Mouse (Mus musculus) heart, embryonic 14.5 days (tissue): Measurements from ENCODE around the gene Cxadr. TPM values are rescaled to one million over a fixed set of nuclear protein-coding genes. Genes with fewer than 3 reads are reported as not detected.
"Not testable (repeated sequence)": the region's sequence is repeated elsewhere in the genome, so short reads cannot be mapped to it uniquely, and the experiment has no call there.

Experiments
- ATAC-seq: fragments of 200-750 bp; cut with Nextera tagmentation; 2 replicates; pipeline ENCODE4 v1.8.0; 2017; ENCODE audit warnings: low read depth, moderate TSS enrichment; ENCODE audit not compliant: insufficient number of reproducible peaks, insufficient read depth, low FRiP score
- H3K27ac ChIP-seq, 2 experiments: fragments of 200-500 bp in 1 of 2; fragments of 300-500 bp in 1 of 2; sonication (generic) in 1 of 2; replicated peaks in 1 of 2; 2 replicates each; pipeline ENCODE4 v1.5.1; 2012 to 2014; ENCODE audit warnings: low read depth in 2 of 2, low read length in 2 of 2, control low read depth in 1 of 2, mild to moderate bottlenecking in 1 of 2, mixed read lengths in 1 of 2; ENCODE audit not compliant: control insufficient read depth in 1 of 2, insufficient read depth in 1 of 2
- H3K27me3 ChIP-seq: fragments of 300-500 bp; sonication (generic); 2 replicates; pipeline ENCODE4 v1.6.1; 2014; ENCODE audit warnings: mild to moderate bottlenecking, low read length, control low read depth; ENCODE audit not compliant: control insufficient read depth, insufficient read depth
- H3K36me3 ChIP-seq: fragments of 300-500 bp; sonication (generic); 2 replicates; pipeline ENCODE4 v1.6.1; 2014; ENCODE audit warnings: mild to moderate bottlenecking, control low read depth, low read length, mixed read lengths; ENCODE audit not compliant: control insufficient read depth, insufficient read depth
- H3K4me1 ChIP-seq, 2 experiments: fragments of 200-500 bp in 1 of 2; fragments of 300-500 bp in 1 of 2; sonication (generic) in 1 of 2; 2 replicates each; pipeline ENCODE4 v1.6.1; 2012 to 2014; ENCODE audit warnings: low read length in 2 of 2, control low read depth in 1 of 2, mixed read lengths in 1 of 2; ENCODE audit not compliant: control insufficient read depth in 2 of 2, insufficient read depth in 2 of 2
- H3K4me2 ChIP-seq: fragments of 300-500 bp; sonication (generic); 2 replicates; pipeline ENCODE4 v1.6.1; 2014; ENCODE audit warnings: mild to moderate bottlenecking, low read length
- H3K4me3 ChIP-seq, 2 experiments: fragments of 200-500 bp in 1 of 2; fragments of 300-500 bp in 1 of 2; sonication (generic) in 1 of 2; 2 replicates each; pipeline ENCODE4 v1.5.1; 2012 to 2014; ENCODE audit warnings: low read length in 2 of 2, mild to moderate bottlenecking in 2 of 2, control low read depth in 1 of 2, low read depth in 1 of 2, moderate library complexity in 1 of 2; ENCODE audit not compliant: control insufficient read depth in 1 of 2, insufficient read depth in 1 of 2
- H3K9ac ChIP-seq: fragments of 300-500 bp; sonication (generic); 2 replicates; pipeline ENCODE4 v1.6.1; 2014; ENCODE audit warnings: mild to moderate bottlenecking, low read length
- H3K9me3 ChIP-seq: fragments of 300-500 bp; sonication (generic); 2 replicates; pipeline ENCODE4 v1.6.1; 2016; ENCODE audit warnings: low read length, control low read depth; ENCODE audit not compliant: control insufficient read depth
- WGBS: fragments of 180-500 bp; shearing (Covaris S2); extraction: QIAGEN DNeasy Blood & Tissue Kit; methylation state at CpG from one replicate; pipeline ENCODE4 v1.1.7; 2014; 5-methylcytosine and 5-hydroxymethylcytosine counted together
- polyA plus RNA-seq: library from polyadenylated mRNA; unstranded; fragments of >200 nt; fragmentation: Nextera tagmentation; extraction: Ambion mirVana; gene quantifications from 2 replicates; pipeline ENCODE4 v1.2.1, GENCODE M21; 2014

Cxadr gene
- polyA plus RNA-seq, 1 experiment from 2014 or later: 28.7 TPM

- H3K4me2 ChIP-seq: no peak overlapping the region
- H3K27me3 ChIP-seq: no peaks in the 10 kb centered on the region
- ATAC-seq: no peak
- H3K27ac ChIP-seq: no peak overlapping the region
- H3K9me3 ChIP-seq: no peaks in the 10 kb centered on the region
- no peak overlapping the region for H3K9ac ChIP-seq
- peaks cover 5 to 15% of the 10 kb centered on the region in 2 experiments for H3K4me1 ChIP-seq
- peaks cover 8% of the 10 kb centered on the region; the same call in 1 of the 2 replicates for H3K36me3 ChIP-seq
- no peak overlapping the region for H3K4me3 ChIP-seq
- 82% methylated on average over 5 of the region's 5 CpGs for WGBS
Observed at GRCm38 (mm10) chr16:78342767-78343166, 41.5 kb downstream of the Cxadr start.

GRCm38 (mm10) chr16:78343792-78344191 is 42.5 kb downstream of the Cxadr start:
- H3K4me1 ChIP-seq: peaks cover 5 to 15% of the 10 kb centered on the region in 2 experiments
- H3K36me3 ChIP-seq: 0 out of 2 replicates have a peak, but pooled peaks cover 3% of the 10 kb centered on the region
- 77% methylated on average over 6 of the region's 6 CpGs for WGBS
- no peak for ATAC-seq
- no peaks in the 10 kb centered on the region for H3K9me3 ChIP-seq
- H3K4me3 ChIP-seq: no peak overlapping the region
- no peak overlapping the region for H3K4me2 ChIP-seq
- no peak overlapping the region for H3K9ac ChIP-seq
- no peaks in the 10 kb centered on the region for H3K27me3 ChIP-seq
- H3K27ac ChIP-seq: no peak overlapping the region

- 75% methylated on average over 2 of the region's 2 CpGs for WGBS
- H3K27ac ChIP-seq: peak overlapping the region; percentile 76 to 87
- no peak for ATAC-seq
Observed at GRCm38 (mm10) chr16:78346662-78347327, 45.5 kb downstream of the Cxadr start.

GRCm38 (mm10) chr16:78347328-78347926 is 46.1 kb downstream of the Cxadr start:
- Histone ChIP-seq H3K27me3 (no peaks in the 10 kb centered on the region), H3K4me1 (peaks cover 5 to 15% of the 10 kb centered on the region in 2 experiments), H3K4me3 (no peak overlapping the region), H3K27ac (peak overlapping the region; percentile 76 to 87), H3K9ac (no peak overlapping the region), H3K4me2 (no peak overlapping the region), H3K9me3 (no peaks in the 10 kb centered on the region), H3K36me3 (peaks cover 6% of the 10 kb centered on the region)
- WGBS: 26% methylated on average over 13 of the region's 13 CpGs
- ATAC-seq: peak; percentile 77; the same call in 1 of the 2 replicates

More at GRCm38 (mm10) chr16:78346662-78347327, 45.5 kb downstream of the Cxadr start:
- H3K36me3 ChIP-seq: peaks cover 6% of the 10 kb centered on the region
- no peaks in the 10 kb centered on the region for H3K27me3 ChIP-seq
- no peak overlapping the region for H3K9ac ChIP-seq
- H3K4me1 ChIP-seq: peaks cover 5 to 15% of the 10 kb centered on the region in 2 experiments
- H3K4me2 ChIP-seq: no peak overlapping the region
- H3K4me3 ChIP-seq: no peak overlapping the region
- no peaks in the 10 kb centered on the region for H3K9me3 ChIP-seq

- H3K4me2 ChIP-seq: no peak overlapping the region
- H3K9ac ChIP-seq: no peak overlapping the region
- peaks cover 41% of the 10 kb centered on the region for H3K36me3 ChIP-seq
- no peak overlapping the region for H3K4me3 ChIP-seq
- no peak for ATAC-seq
- WGBS: 92% methylated on average over 3 of the region's 3 CpGs
- no peaks in the 10 kb centered on the region for H3K27me3 ChIP-seq
- no peaks in the 10 kb centered on the region for H3K4me1 ChIP-seq
- no peak overlapping the region for H3K27ac ChIP-seq
- H3K9me3 ChIP-seq: no peaks in the 10 kb centered on the region
Observed at GRCm38 (mm10) chr16:78357757-78358156, 56.5 kb downstream of the Cxadr start.

- no peak overlapping the region for H3K4me2 ChIP-seq
- WGBS: 89% methylated on average over 4 of the region's 4 CpGs
- H3K9me3 ChIP-seq: no peaks in the 10 kb centered on the region
- H3K27ac ChIP-seq: no peak overlapping the region
- no peak for ATAC-seq
- H3K4me3 ChIP-seq: no peak overlapping the region
- peaks cover 72% of the 10 kb centered on the region for H3K36me3 ChIP-seq
- H3K4me1 ChIP-seq: no peaks in the 10 kb centered on the region
- no peak overlapping the region for H3K9ac ChIP-seq
- H3K27me3 ChIP-seq: no peaks in the 10 kb centered on the region
Observed at GRCm38 (mm10) chr16:78361466-78361865, 60.2 kb downstream of the Cxadr start.

GRCm38 (mm10) chr16:78364554-78364953 is 63.3 kb downstream of the Cxadr start:
- H3K4me2 ChIP-seq, H3K9me3 ChIP-seq, H3K27me3 ChIP-seq, H3K4me3 ChIP-seq, ATAC-seq, H3K4me1 ChIP-seq, H3K9ac ChIP-seq, H3K27ac ChIP-seq: not testable (repeated sequence)
- H3K36me3 ChIP-seq: peaks cover 86% of the 10 kb centered on the region
- WGBS: 90% methylated on average over 9 of the region's 9 CpGs
